Comparison of ENCODE assay signal across 12 mouse cellular contexts in the genomic region with DNA sequence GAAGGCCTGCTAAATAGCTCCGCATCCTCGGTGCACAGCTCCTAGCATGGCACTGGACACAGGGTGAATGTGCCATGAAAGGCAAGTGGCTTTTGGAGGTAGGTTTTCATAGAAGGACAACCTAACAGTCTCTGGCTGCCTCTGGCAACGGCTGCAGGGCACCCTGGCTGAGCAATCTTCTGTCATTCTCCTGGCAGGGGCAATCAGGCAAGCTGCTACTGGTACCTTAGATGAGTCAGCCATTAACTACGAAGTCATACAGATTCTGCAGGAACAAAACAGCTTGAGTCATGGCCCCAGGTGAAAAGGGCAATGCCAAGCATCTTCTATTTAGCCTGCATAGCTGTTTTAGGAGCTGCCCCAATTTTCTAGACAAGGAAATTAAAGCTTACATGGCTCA.
A peak's percentile ranks its signal among the peaks of the same experiment; 100 is the strongest.
DNase-seq lines count a peak whose midpoint lies in the region; ATAC-seq and TF ChIP-seq lines count a peak whose summit lies in the region.
"Had no signal": no experiment of that assay in that cellular context is flagged by ENCODE, and none has a peak within 500 bp of the region (broad histone marks: within the 10 kb centered on the region; RNA-seq: fewer than 3 reads in every experiment).

No protein-coding gene starts in this region.

- H3K4me2 ChIP-seq in kidney, embryonic 16.5 days (replicated peaks; ENCODE audit: low read depth, low read length): no peak overlapping the region
- 0 out of 2 replicates have a peak overlapping the region, but pooled peaks have one; percentile 16 for H3K4me2 ChIP-seq in heart, postnatal 0 days (ENCODE audit: low read depth, low read length)
- no peak overlapping the region for H3K4me2 ChIP-seq in stomach, embryonic 14.5 days (replicated peaks; ENCODE audit: low read depth, low read length)
- H3K4me2 ChIP-seq in forebrain, embryonic 14.5 days (ENCODE audit: low read length): no peak overlapping the region
- H3K4me2 ChIP-seq: liver, embryonic 13.5 days had no signal

- no peak for TF ChIP-seq CTCF in heart, postnatal 0 days (IDR thresholded peaks at IDR 0.05; ENCODE audit: low read depth)

- H3K27ac ChIP-seq in kidney, embryonic 16.5 days (ENCODE audit: low read length): no peak overlapping the region
- H3K27ac ChIP-seq in heart, postnatal 0 days (ENCODE audit: low read depth): peak overlapping the region; percentile 31; the same call in 1 of the 2 replicates
- peak overlapping the region; percentile 75; the same call in 1 of the 2 replicates for H3K27ac ChIP-seq in stomach, embryonic 14.5 days (ENCODE audit: low read length)
- H3K27ac ChIP-seq in forebrain, embryonic 14.5 days (ENCODE audit: low read depth, low read length): no peak overlapping the region
- H3K27ac ChIP-seq: liver, embryonic 13.5 days had no signal

- no peak for TF ChIP-seq EP300 in heart, postnatal 0 days (IDR thresholded peaks at IDR 0.05; ENCODE audit: low read depth)

- no peak overlapping the region for H3K9ac ChIP-seq in kidney, embryonic 16.5 days (replicated peaks; ENCODE audit: low read length)
- no peak overlapping the region for H3K9ac ChIP-seq in heart, postnatal 0 days (replicated peaks; ENCODE audit: low read depth, low read length)
- no peak overlapping the region for H3K9ac ChIP-seq in stomach, embryonic 14.5 days (replicated peaks; ENCODE audit: low read depth, low read length)
- no peak overlapping the region for H3K9ac ChIP-seq in forebrain, embryonic 14.5 days (ENCODE audit: low read length)
- H3K9ac ChIP-seq: liver, embryonic 13.5 days had no signal

- ATAC-seq in kidney, embryonic 16.5 days (ENCODE audit: low FRiP score, low TSS enrichment): 0 out of 2 replicates have a peak, but pooled peaks have one; percentile 37
- no peak for ATAC-seq in heart, postnatal 0 days (ENCODE audit: insufficient read depth, low read depth)
- no peak; the same call in 1 of the 2 replicates for ATAC-seq in stomach, embryonic 14.5 days (ENCODE audit: insufficient number of reproducible peaks, insufficient read depth, low FRiP score, low read depth)
- no peak for ATAC-seq in forebrain, embryonic 14.5 days

- no peaks in the 10 kb centered on the region for H3K27me3 ChIP-seq in kidney, embryonic 16.5 days (ENCODE audit: insufficient read depth, low read length)
- H3K27me3 ChIP-seq in heart, postnatal 0 days (ENCODE audit: control insufficient read depth, insufficient read depth, low read length): no peaks in the 10 kb centered on the region
- no peaks in the 10 kb centered on the region for H3K27me3 ChIP-seq in stomach, embryonic 14.5 days (ENCODE audit: control insufficient read depth, insufficient read depth, low read length)
- no peaks in the 10 kb centered on the region for H3K27me3 ChIP-seq in forebrain, embryonic 14.5 days (replicated peaks; ENCODE audit: control insufficient read depth, insufficient read depth, low read length)
- H3K27me3 ChIP-seq: liver, embryonic 13.5 days had no signal

- 0 out of 2 replicates have a peak, but pooled peaks cover 8% of the 10 kb centered on the region for H3K4me1 ChIP-seq in kidney, embryonic 16.5 days (ENCODE audit: insufficient read depth, low read length)
- H3K4me1 ChIP-seq in heart, postnatal 0 days (ENCODE audit: control insufficient read depth, insufficient read depth): 0 out of 2 replicates have a peak, but pooled peaks cover 8% of the 10 kb centered on the region
- peaks cover 12% of the 10 kb centered on the region; the same call in 1 of the 2 replicates for H3K4me1 ChIP-seq in stomach, embryonic 14.5 days (ENCODE audit: control insufficient read depth, insufficient read depth, low read length)
- H3K4me1 ChIP-seq in forebrain, embryonic 14.5 days (ENCODE audit: control insufficient read depth, insufficient read depth, low read length): peaks cover 6% of the 10 kb centered on the region; the same call in 1 of the 2 replicates
- H3K4me1 ChIP-seq: liver, embryonic 13.5 days had no signal

- H3K9me3 ChIP-seq in kidney, embryonic 16.5 days (ENCODE audit: low read length): no peaks in the 10 kb centered on the region
- H3K9me3 ChIP-seq in heart, postnatal 0 days (replicated peaks; ENCODE audit: control insufficient read depth, low read length): no peaks in the 10 kb centered on the region
- H3K9me3 ChIP-seq in stomach, embryonic 14.5 days (ENCODE audit: control insufficient read depth, low read depth, low read length): no peaks in the 10 kb centered on the region
- no peaks in the 10 kb centered on the region for H3K9me3 ChIP-seq in forebrain, embryonic 14.5 days (replicated peaks; ENCODE audit: control insufficient read depth, low read length)
- H3K9me3 ChIP-seq: liver, embryonic 13.5 days had no signal

- no peak for DNase-seq in kidney, adult 11 months
- DNase-seq in adrenal gland, postnatal 36 days: peak; percentile 54 to 55
- DNase-seq in heart, postnatal 0 days (ENCODE audit: low spot score): no peak
- no peak for DNase-seq in forebrain, embryonic 14.5 days (ENCODE audit: low spot score)
- no peak for DNase-seq in ovary, postnatal 36 days (ENCODE audit: low spot score)
- no peak for DNase-seq in layer of hippocampus, postnatal 14 days (ENCODE audit: low spot score in 2 of 2)
- DNase-seq: kidney, adult 18-20 months; liver, embryonic 13.5 days; thymus, postnatal 25 days had no signal

- no peak overlapping the region for H3K4me3 ChIP-seq in kidney, embryonic 16.5 days (ENCODE audit: low read length)
- H3K4me3 ChIP-seq in heart, postnatal 0 days (ENCODE audit: low read depth, low read length): no peak overlapping the region
- no peak overlapping the region for H3K4me3 ChIP-seq in stomach, embryonic 14.5 days (ENCODE audit: low read depth, low read length)
- H3K4me3 ChIP-seq in forebrain, embryonic 14.5 days (ENCODE audit: low read depth, low read length): no peak overlapping the region
- H3K4me3 ChIP-seq: liver, embryonic 13.5 days had no signal

- 61% methylated on average over 4 of the region's 4 CpGs for WGBS in kidney, embryonic 16.5 days
- 57% methylated on average over 4 of the region's 4 CpGs for WGBS in heart, postnatal 0 days
- 52% methylated on average over 4 of the region's 4 CpGs for WGBS in stomach, embryonic 14.5 days
- WGBS in forebrain, embryonic 14.5 days: 79% methylated on average over 4 of the region's 4 CpGs

- no peaks in the 10 kb centered on the region for H3K36me3 ChIP-seq in kidney, embryonic 16.5 days (ENCODE audit: insufficient read depth, low read length)
- H3K36me3 ChIP-seq in heart, postnatal 0 days (replicated peaks; ENCODE audit: control insufficient read depth, insufficient read depth, low read length): no peaks in the 10 kb centered on the region
- no peaks in the 10 kb centered on the region for H3K36me3 ChIP-seq in stomach, embryonic 14.5 days (ENCODE audit: control insufficient read depth, insufficient read depth, low read length)
- H3K36me3 ChIP-seq in forebrain, embryonic 14.5 days (ENCODE audit: control insufficient read depth, insufficient read depth, low read length): no peaks in the 10 kb centered on the region
- H3K36me3 ChIP-seq: G1E; liver, embryonic 13.5 days had no signal

Comparison
In these comparisons a context has a peak if more than half of its experiments do, and no peak if none do; other contexts are left out.
1. H3K27ac ChIP-seq: peak in heart, postnatal 0 days (single experiment) and stomach, embryonic 14.5 days (single experiment); none in kidney, embryonic 16.5 days (single experiment) and forebrain, embryonic 14.5 days (single experiment).
2. DNase-seq: peak in adrenal gland, postnatal 36 days (2 of 2); none in kidney, adult 11 months (single experiment), heart, postnatal 0 days (single experiment), forebrain, embryonic 14.5 days (single experiment), ovary, postnatal 36 days (single experiment) and layer of hippocampus, postnatal 14 days (0 of 2).